Mouse (Mus musculus) embryonic facial prominence, embryonic 14.5 days (tissue): ENCODE data around the gene Azi2. TPM values are rescaled to one million over a fixed set of nuclear protein-coding genes. Genes with fewer than 3 reads are reported as not detected.
A peak's percentile ranks its signal among the peaks of the same experiment; 100 is the strongest.

Experiments used
- ATAC-seq: fragments of 200-750 bp; cut with Nextera tagmentation; 2 replicates; pipeline ENCODE4 v1.8.0; 2017; ENCODE audit warnings: low read depth, moderate number of reproducible peaks, moderate TSS enrichment
- DNase-seq: peaks from one replicate; pipeline ENCODE4 v3.0.0-alpha.2; 2015; ENCODE audit warnings: low spot score
- H3K27ac ChIP-seq: fragments of 300-500 bp; sonication (generic); replicated peaks from 2 replicates; pipeline ENCODE4 v1.5.1; 2014; ENCODE audit warnings: low read depth, mild to moderate bottlenecking, low read length, moderate library complexity
- H3K27me3 ChIP-seq: fragments of 300-500 bp; sonication (generic); replicated peaks from 2 replicates; pipeline ENCODE4 v1.6.1; 2014; ENCODE audit warnings: low read length; ENCODE audit not compliant: control insufficient read depth, insufficient read depth
- H3K36me3 ChIP-seq: fragments of 300-500 bp; sonication (generic); 2 replicates; pipeline ENCODE4 v1.6.1; 2014; ENCODE audit warnings: low read length, mixed read lengths; ENCODE audit not compliant: control insufficient read depth, insufficient read depth
- H3K4me1 ChIP-seq: fragments of 300-500 bp; sonication (generic); 2 replicates; pipeline ENCODE4 v1.6.1; 2014; ENCODE audit warnings: antibody characterized with exemption, low read length; ENCODE audit not compliant: control insufficient read depth, insufficient read depth
- H3K4me2 ChIP-seq: fragments of 300-500 bp; sonication (generic); 2 replicates; pipeline ENCODE4 v1.6.1; 2014; ENCODE audit warnings: low read depth, mild to moderate bottlenecking, low read length, moderate library complexity, mixed read lengths
- H3K4me3 ChIP-seq: fragments of 300-500 bp; sonication (generic); 2 replicates; pipeline ENCODE4 v1.5.1; 2014; ENCODE audit warnings: low read depth, mild to moderate bottlenecking, low read length
- H3K9ac ChIP-seq: fragments of 300-500 bp; sonication (generic); 2 replicates; pipeline ENCODE4 v1.6.1; 2014; ENCODE audit warnings: low read depth, mild to moderate bottlenecking, low read length, moderate library complexity, mixed read lengths
- H3K9me3 ChIP-seq: fragments of 300-500 bp; sonication (generic); 2 replicates; pipeline ENCODE4 v1.6.1; 2016; ENCODE audit warnings: low read length; ENCODE audit not compliant: control insufficient read depth
- WGBS: fragments of 180-500 bp; shearing (Covaris S2); extraction: QIAGEN DNeasy Blood & Tissue Kit; methylation state at CpG from one replicate; pipeline ENCODE4 v1.1.7; 2014; 5-methylcytosine and 5-hydroxymethylcytosine counted together
- polyA plus RNA-seq: library from polyadenylated mRNA; unstranded; fragments of >200 nt; fragmentation: Nextera tagmentation; extraction: Ambion mirVana; gene quantifications from 2 replicates; pipeline ENCODE4 v1.2.1, GENCODE M21; 2014

Azi2 gene
- polyA plus RNA-seq: 68.4 and 73.2 TPM in 2 replicates

DNA sequence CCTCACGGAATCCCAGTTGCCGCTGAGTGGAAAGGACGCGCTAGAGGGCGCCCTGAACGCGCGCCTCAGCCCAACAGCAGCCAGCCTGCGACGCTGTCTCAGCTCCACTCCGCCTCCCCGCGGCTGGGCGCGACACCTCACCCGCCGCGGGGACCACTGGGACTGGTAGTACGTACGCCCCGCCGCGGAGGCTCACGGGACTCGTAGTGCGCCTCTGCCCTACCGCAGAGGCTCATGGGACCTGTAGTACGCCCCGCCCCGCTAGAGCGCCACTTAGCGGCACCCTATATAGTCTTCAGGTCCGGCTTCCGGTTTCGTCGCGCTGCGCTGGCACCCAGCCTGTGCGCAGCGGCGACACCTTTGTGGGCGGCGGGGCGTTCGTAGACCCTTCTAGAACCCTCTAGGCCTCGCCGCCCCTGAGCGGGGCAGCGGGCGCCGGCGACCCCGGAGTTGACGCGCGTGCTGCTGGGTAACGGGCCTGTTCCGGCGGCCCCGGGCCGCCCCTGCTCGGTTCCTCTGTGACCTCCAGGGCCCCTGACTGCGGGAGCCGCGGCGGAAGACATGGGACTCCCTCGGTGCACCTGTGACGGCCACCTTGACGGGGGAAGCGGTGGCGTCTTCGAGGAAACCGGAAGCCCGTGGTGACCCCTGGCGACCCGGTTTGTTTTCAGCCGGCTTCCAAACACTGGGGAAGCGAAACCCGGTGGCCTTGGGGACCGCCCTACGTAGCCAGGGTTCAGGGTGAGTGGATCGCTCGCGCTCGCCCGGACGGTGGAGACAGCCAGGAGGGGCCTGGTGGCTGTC lies at the start of gene Azi2:
Gene Azi2, plus strand, starts transcription at position 282 of the 804 bp plus-strand sequence.
- peak; percentile 99 for ATAC-seq
- Histone ChIP-seq H3K4me2 (peak within 1 kb of the TSS; percentile 86), H3K27me3 (no peaks in the 10 kb centered on the region), H3K4me3 (peak within 1 kb of the TSS; percentile 86), H3K4me1 (peaks cover 8% of the 10 kb centered on the region; the same call in 1 of the 2 replicates), H3K9ac (peak within 1 kb of the TSS; percentile 88), H3K9me3 (no peaks in the 10 kb centered on the region), H3K36me3 (no peaks in the 10 kb centered on the region), H3K27ac (peak within 1 kb of the TSS; percentile 89)
- peak; percentile 100 for DNase-seq
- 0% methylated on average over 42 of the region's 87 CpGs for WGBS

GRCm38 (mm10) chr9:117996631-117997030 lies 43.7 kb upstream of the Azi2 start:
- no peaks in the 10 kb centered on the region for H3K27me3 ChIP-seq
- WGBS: 89% methylated on average over 5 of the region's 5 CpGs
- ATAC-seq: no peak
- no peak overlapping the region for H3K4me2 ChIP-seq
- no peak overlapping the region for H3K27ac ChIP-seq
- no peaks in the 10 kb centered on the region for H3K36me3 ChIP-seq
- H3K4me1 ChIP-seq: no peaks in the 10 kb centered on the region
- H3K9ac ChIP-seq: no peak overlapping the region
- no peak for DNase-seq
- no peak overlapping the region for H3K4me3 ChIP-seq
- no peaks in the 10 kb centered on the region for H3K9me3 ChIP-seq

- Histone ChIP-seq H3K4me2 (no peak overlapping the region), H3K27me3 (no peaks in the 10 kb centered on the region), H3K9me3 (no peaks in the 10 kb centered on the region), H3K36me3 (no peaks in the 10 kb centered on the region), H3K27ac (no peak overlapping the region), H3K4me3 (no peak overlapping the region), H3K9ac (no peak overlapping the region), H3K4me1 (no peaks in the 10 kb centered on the region)
- ATAC-seq: no peak
- no peak for DNase-seq
- WGBS: 85% methylated on average over 3 of the region's 3 CpGs
These were observed 38.8 kb upstream of the Azi2 start for GRCm38 (mm10) chr9:118001488-118001887.

GRCm38 (mm10) chr9:118003218-118003886 lies 36.9 kb upstream of the Azi2 start:
- Histone ChIP-seq H3K27me3 (no peaks in the 10 kb centered on the region), H3K27ac (no peak overlapping the region), H3K4me3 (no peak overlapping the region), H3K9ac (no peak overlapping the region), H3K4me1 (no peaks in the 10 kb centered on the region), H3K9me3 (no peaks in the 10 kb centered on the region), H3K4me2 (no peak overlapping the region), H3K36me3 (no peaks in the 10 kb centered on the region)
- peak; percentile 11 for DNase-seq
- WGBS: 69% methylated on average over 4 of the region's 4 CpGs
- ATAC-seq: no peak

GRCm38 (mm10) chr9:118003937-118004336 lies 36.4 kb upstream of the Azi2 start:
- peak; percentile 4 for DNase-seq

GRCm38 (mm10) chr9:118012928-118013327 lies 27.4 kb upstream of the Azi2 start:
- WGBS: 92% methylated on average over 3 of the region's 3 CpGs
- H3K36me3 ChIP-seq: no peaks in the 10 kb centered on the region
- no peak for ATAC-seq
- H3K27me3 ChIP-seq: no peaks in the 10 kb centered on the region
- H3K4me2 ChIP-seq: no peak overlapping the region
- H3K9ac ChIP-seq: no peak overlapping the region
- no peaks in the 10 kb centered on the region for H3K9me3 ChIP-seq
- no peaks in the 10 kb centered on the region for H3K4me1 ChIP-seq
- no peak for DNase-seq
- H3K27ac ChIP-seq: no peak overlapping the region
- no peak overlapping the region for H3K4me3 ChIP-seq

More at GRCm38 (mm10) chr9:118003937-118004336, 36.4 kb upstream of the Azi2 start:
- Histone ChIP-seq H3K9me3 (no peaks in the 10 kb centered on the region), H3K27ac (no peak overlapping the region), H3K36me3 (no peaks in the 10 kb centered on the region), H3K9ac (no peak overlapping the region), H3K4me1 (no peaks in the 10 kb centered on the region), H3K4me3 (no peak overlapping the region), H3K27me3 (no peaks in the 10 kb centered on the region), H3K4me2 (no peak overlapping the region)
- no peak for ATAC-seq
- WGBS: 86% methylated on average over 4 of the region's 4 CpGs

GRCm38 (mm10) chr9:118024966-118025365 lies 15.3 kb upstream of the Azi2 start:
- no peak for ATAC-seq
- no peaks in the 10 kb centered on the region for H3K4me1 ChIP-seq
- H3K27me3 ChIP-seq: no peaks in the 10 kb centered on the region; the same call in 1 of the 2 replicates
- H3K4me3 ChIP-seq: no peak overlapping the region
- no peak for DNase-seq
- no peak overlapping the region for H3K27ac ChIP-seq
- H3K9me3 ChIP-seq: no peaks in the 10 kb centered on the region
- no peak overlapping the region for H3K4me2 ChIP-seq
- H3K9ac ChIP-seq: no peak overlapping the region
- H3K36me3 ChIP-seq: no peaks in the 10 kb centered on the region
- 75% methylated on average over 2 of the region's 2 CpGs for WGBS

DNA sequence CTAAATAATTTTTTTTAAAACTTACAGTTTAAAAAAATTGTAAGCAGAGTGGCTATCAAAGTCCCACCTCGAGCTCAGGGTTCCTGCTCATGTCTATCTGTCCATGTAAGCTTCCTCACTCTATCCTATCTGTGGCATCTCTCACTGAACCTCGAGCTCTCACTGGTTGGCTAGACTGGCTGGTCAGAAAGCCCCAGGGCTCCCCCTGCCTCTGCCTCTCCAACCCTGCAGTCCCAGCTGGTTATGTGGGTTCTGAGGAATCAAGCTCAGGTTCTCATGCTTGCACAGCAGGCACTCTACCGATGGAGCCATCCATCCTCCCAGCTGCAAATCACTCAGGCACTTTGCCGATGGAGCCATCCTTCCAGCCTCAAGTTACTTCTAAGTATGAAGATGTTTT lies 10.8 kb upstream of the Azi2 start:
- 43% methylated on average over 4 of the region's 4 CpGs for WGBS
- no peak for DNase-seq

More for the DNA sequence above, 10.8 kb upstream of the Azi2 start:
- no peaks in the 10 kb centered on the region; the same call in 1 of the 2 replicates for H3K27me3 ChIP-seq
- no peak overlapping the region for H3K4me2 ChIP-seq
- no peak overlapping the region for H3K27ac ChIP-seq
- ATAC-seq: no peak
- H3K9ac ChIP-seq: no peak overlapping the region
- no peaks in the 10 kb centered on the region for H3K9me3 ChIP-seq
- H3K4me1 ChIP-seq: no peaks in the 10 kb centered on the region
- no peak overlapping the region for H3K4me3 ChIP-seq
- H3K36me3 ChIP-seq: no peaks in the 10 kb centered on the region
